Mouse (Mus musculus) left cerebral cortex, adult 9 months (tissue): ENCODE results near the gene Xpo6.
A peak's percentile ranks its signal among the peaks of the same experiment; 100 is the strongest.

Experiments
- DNase-seq, 2 experiments: peaks; one replicate each; pipeline ENCODE4 v3.0.0; 2022; ENCODE audit warnings: low spot score in 2 of 2

Gene Xpo6

DNA sequence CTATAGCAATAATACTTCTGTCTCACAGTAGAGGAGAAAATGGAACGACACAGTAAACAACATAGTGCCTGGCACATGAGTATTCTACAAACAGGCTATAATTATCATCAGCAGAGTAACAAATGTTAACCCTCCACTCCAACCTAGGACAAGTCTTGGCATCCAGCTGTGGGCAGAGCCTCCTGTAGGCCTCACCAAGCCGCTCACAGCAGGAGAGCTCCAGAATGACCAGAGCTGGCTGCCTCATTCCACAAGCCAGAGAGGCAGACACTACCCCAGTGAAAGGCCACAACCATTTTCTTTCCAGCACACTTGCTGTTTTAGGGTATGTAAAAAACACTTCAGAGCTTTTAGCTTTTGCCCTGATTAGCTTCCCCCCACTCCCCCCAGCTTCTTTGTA lies 72.6 kb downstream of the Xpo6 start:
- DNase-seq = no peak

DNA sequence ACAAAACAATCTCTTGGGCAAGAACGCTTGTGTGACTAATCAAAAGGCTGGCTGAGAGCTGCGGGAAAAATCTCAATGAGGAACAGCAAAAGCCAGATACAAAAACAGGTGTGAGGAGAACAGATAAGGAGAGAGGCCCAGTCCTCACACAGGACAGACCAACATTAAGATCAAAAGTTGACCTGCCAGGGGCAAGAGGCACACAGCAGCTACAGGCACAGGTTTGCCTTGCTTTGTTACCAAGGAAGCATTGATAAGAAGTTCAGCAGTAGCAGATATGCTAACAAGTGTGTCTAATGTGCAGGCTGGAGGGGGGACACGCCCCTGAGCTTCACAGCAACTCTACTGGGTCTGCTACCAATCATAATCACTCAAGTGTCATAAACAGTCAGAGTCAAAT lies 73.8 kb downstream of the Xpo6 start:
- no peak for DNase-seq

GRCm38 (mm10) chr7:126121533-126121932 lies 78.8 kb downstream of the Xpo6 start:
- no peak for DNase-seq

DNA sequence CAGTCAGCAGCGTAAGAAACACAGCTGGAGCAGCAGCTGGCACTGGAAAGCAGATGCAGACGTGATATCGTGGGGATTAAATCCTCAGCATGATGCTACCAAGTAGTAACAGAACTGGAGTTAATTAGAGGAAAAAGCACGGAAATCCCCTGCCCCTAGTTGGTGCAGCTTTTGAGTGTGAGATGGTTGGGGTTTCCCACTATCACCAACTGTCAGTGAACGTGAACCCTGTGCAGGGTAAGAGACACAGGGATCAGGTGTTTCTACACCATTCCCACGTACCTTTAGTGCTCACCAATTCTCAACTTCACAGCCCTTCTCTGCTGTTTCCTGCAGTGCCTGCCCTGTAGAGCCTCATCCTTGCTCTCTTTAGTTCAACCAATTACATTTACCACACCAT lies 80.5 kb downstream of the Xpo6 start:
- DNase-seq = no peak

- DNase-seq = peak in 1 of 2 experiments; percentile 23
These were observed 87.0 kb downstream of the Xpo6 start for GRCm38 (mm10) chr7:126113263-126113662.

GRCm38 (mm10) chr7:126111230-126111629 lies 89.1 kb downstream of the Xpo6 start:
- no peak for DNase-seq

DNA sequence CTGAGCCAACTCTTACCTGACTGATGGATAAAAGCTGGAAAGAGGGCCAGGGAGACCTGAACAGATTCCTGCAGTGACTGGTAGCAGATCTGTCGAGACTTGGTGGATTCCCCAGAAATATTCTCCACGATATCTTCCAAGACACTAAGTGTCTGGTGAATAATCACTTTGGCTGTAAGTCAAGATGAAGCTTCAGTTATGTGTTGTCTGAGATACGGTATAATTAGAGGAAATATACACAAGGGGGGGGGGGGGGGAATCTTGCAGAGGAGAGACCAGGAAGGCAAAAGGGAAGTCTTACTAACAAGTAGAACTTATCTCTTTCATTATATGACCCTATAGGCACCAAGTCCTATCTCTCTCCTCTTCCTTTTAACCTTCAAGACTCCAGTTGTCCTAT lies 90.4 kb downstream of the Xpo6 start:
- DNase-seq = no peak

- DNase-seq = no peak
These were observed 99.9 kb downstream of the Xpo6 start for GRCm38 (mm10) chr7:126100440-126100839.

DNA sequence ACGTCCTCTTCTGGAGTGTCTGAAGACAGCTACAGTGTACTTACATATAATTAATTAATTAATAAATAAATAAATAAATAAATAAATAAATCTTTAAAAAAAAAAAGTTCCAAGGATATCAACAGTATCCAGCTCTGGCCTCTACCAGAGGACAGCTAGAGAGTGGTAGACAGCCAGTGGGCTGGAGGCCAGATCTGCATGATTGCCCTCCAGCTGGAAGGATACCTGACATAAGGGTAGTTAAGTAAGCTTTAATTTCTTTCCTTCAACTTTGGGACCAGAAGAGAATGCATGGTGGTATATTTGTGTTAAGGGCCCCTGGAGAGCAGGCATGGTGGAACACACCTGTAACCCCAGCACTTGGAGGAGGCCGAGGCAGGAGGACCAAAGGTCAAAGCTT lies 100.5 kb downstream of the Xpo6 start:
- no peak for DNase-seq

GRCm38 (mm10) chr7:126099163-126099775 lies 101.0 kb downstream of the Xpo6 start:
- no peak for DNase-seq

DNA sequence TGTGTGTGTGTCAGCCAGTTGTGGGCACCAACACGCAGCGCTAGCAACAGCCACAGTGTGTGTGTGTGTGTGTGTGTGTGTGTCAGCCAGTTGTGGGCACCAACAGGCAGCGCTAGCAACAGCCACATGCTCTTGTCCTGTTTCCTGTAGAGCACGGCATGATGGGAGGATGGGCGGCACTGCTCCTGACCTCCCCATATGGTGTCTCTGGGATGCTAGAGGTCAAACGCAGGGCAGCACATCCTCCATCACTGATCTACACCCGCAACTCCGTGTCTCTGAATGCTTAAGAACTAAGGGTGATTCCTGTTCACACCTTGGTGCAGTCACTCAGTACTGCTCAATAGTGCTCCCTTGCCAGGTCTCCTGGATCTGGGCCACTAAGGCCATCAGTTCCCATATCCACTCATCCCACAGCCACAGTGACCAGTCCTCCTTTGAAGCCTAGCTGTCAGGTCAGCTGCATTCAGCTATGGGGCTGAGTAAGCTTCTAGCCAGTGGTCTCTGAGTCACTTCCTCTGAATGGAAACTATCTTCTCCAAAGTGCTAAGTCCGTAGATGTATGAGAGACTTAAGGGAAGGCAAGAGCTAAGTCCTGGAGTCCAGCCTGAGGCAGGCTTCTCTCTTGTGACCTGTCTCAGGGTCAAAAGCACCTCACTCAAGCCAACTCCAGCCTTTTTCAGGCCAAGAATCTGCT lies 102.9 kb downstream of the Xpo6 start:
- no peak for DNase-seq

DNA sequence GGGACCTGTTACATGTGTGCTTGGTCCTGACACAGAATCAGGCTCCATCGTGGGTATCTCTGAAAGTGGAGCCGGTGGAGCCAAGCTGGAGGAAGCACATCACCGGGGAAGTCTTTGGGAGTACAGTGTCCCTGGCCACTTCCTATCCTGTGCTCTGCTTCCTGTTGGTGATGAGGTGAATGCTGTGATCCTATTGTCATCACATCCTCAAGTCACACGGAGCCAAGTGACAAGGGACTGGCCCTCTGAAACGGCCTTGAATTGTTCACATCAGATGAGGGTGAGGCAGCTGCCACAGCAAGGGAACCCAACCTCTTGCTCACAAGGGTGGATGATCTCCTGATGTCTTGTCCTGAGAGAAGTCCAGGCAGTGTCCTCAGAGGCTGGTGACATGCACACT lies 103.7 kb downstream of the Xpo6 start:
- DNase-seq = no peak

DNA sequence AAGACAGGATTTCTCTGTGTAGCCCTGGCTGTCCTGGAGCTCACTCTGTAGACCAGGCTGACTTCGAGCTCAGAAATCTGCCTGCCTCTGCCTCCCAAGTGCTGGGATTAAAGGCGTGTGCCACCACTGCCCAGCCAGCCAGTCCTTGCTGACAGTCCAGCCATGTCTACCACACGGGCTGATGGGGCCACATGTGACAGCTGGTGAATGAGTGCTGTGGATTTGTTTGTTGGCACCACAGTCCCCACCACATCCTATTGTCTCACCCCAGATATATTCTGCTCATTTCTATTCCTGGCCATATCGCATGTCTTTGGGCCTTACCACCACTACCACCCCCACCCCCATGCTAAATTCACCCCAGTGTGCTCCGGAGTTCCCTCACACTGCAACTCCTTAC lies 105.6 kb downstream of the Xpo6 start:
- DNase-seq = no peak

DNA sequence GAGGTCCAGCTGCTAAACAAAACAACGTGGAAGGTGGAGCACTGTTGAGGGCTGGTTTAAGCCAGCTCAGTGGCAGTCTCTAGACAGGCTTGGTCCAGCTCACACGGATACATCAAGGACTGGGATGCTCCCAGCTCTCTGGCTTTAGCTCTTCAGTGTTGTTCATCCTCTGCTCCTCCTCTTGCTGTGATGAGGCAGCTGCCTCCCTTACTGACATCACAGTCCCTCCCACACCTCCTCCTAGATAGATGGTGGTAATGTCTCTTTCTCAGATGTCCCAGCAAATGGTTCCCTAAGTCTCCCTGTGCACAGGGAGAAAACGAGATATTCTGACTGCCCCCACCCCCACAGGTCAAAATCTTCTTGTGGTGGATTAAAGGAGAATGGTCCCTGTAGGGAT lies 107.1 kb downstream of the Xpo6 start:
- no peak for DNase-seq

DNA sequence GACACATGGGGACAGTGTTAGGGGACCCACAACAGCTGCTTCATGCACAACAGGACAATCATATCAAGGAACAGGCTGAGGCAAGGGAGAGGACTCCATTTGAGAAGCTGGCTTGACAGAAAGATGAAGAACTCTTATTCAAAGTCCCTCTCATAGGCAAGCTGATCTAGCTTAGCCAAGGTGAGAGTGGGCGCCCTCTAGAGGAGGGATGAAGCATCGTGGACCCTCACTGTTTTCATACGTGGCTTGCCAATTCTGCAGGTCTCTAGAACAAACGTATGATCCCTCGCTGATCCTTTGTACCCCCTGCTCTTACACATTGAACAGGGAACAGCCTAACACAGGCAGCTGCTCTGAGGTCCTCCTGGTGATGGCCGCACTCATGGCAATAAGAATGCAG lies 110.5 kb downstream of the Xpo6 start:
- peak in 1 of 2 experiments; percentile 60 for DNase-seq

DNA sequence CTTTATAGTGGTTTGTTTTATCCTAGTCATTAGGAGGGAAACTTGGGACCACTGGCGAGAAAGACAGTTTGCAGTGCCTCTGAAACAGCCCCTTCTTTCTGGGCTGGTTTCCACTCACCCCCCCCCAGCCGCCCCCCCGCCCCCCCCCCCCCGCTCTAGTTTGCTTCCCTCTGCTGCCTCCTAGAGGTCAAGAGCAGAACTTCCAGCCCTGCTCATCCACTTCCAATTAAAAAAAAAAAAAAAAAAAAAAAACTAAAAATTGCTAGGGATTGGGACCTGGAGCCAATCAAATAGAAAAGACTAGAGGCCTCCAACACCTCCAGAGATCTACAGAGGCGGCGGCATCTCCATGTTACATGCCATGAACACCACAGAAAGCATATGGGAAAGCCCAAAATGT lies 112.1 kb downstream of the Xpo6 start:
- DNase-seq = no peak

DNA sequence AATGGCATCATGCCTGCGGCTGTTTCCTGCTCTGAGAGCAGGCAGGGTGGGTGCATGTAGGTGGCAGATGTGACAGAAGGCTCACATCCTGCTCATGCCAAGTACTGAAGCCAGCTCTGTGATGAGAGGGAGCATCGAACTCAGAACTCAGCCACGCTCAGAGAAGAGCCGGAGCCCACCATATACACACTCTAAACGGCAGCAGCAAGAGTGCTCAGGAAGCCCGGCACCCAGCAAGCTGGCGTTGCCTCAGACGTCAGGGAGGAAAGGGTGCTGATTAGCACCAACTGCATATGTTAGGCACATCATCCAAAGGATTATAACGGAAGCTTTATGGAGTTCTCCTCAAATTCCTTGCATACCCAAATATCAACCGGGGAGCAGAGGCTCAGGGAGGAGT lies 112.7 kb downstream of the Xpo6 start:
- DNase-seq = no peak

- no peak for DNase-seq
These were observed 114.0 kb downstream of the Xpo6 start for GRCm38 (mm10) chr7:126086321-126086741.

DNA sequence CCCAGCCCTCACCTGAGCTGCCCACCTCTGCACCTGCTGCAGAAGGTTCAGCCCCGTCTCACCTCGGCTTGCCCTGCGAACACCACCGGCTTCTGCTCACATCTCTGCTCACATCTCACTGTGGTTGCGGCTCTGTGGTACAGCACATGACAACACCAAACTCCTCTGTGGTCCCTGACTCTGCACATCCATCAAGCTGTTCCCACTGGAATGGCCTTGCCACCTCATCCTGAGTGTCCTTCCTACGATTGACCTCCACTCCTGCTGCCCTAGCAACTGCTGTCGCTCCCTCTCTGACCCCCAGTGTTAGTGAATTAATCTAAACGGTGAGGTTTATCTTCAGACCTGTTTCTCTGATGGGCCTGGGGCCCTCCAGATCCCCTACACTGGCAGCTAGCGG lies 115.1 kb downstream of the Xpo6 start:
- no peak for DNase-seq

DNA sequence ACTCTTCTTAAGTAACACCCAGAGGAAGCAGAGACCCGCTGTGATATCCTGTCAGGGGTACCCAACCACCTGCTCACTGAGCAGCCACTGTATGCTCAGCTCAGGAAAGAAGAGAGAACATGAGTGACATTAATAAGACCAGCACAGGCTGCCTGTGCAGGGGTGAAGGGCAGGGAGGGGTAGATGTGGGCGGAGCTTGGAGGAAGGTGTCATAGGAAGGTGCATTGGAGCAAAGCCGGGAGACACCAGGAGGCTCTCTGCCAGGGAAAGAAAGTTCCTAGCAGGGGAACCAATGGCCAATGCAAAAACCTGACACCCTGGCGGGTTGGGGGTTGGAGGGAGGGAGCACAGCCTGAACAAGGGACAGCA lies 116.3 kb downstream of the Xpo6 start:
- DNase-seq = no peak

GRCm38 (mm10) chr7:126083341-126083979 lies 116.8 kb downstream of the Xpo6 start:
- no peak for DNase-seq

- peak in 1 of 2 experiments; percentile 38 for DNase-seq
These were observed 118.0 kb downstream of the Xpo6 start, which contains the start of gene Gsg1l for GRCm38 (mm10) chr7:126082286-126082741. Gene Gsg1l (minus strand): TSS chr7:126082411.

- DNase-seq = no peak
These were observed 118.5 kb downstream of the Xpo6 start for GRCm38 (mm10) chr7:126081727-126082285.
